Comparison of ENCODE assay signal across 30 mouse cellular contexts in genomic region chr17:34635671-34636070, GRCm38 (mm10). TPM values are rescaled to one million over a fixed set of nuclear protein-coding genes. Genes with fewer than 3 reads are reported as not detected.
DNase-seq lines count a peak whose midpoint lies in the region; ATAC-seq and TF ChIP-seq lines count a peak whose summit lies in the region.
"Had no signal": no experiment of that assay in that cellular context is flagged by ENCODE, and none has a peak within 500 bp of the region (broad histone marks: within the 10 kb centered on the region; RNA-seq: fewer than 3 reads in every experiment).

No protein-coding gene starts in this region.

- no peak overlapping the region for H3K4me2 ChIP-seq in intestine, embryonic 15.5 days (replicated peaks)
- H3K4me2 ChIP-seq: embryonic facial prominence, embryonic 12.5 days; embryonic facial prominence, embryonic 15.5 days; heart, embryonic 12.5 days; heart, embryonic 15.5 days; hindbrain, embryonic 14.5 days had no signal

- peaks cover 5% of the 10 kb centered on the region for H3K9me3 ChIP-seq in megakaryocyte, embryonic 14.5 days
- no peaks in the 10 kb centered on the region for H3K9me3 ChIP-seq in intestine, embryonic 15.5 days
- H3K9me3 ChIP-seq: embryonic facial prominence, embryonic 12.5 days; embryonic facial prominence, embryonic 15.5 days; heart, embryonic 12.5 days; heart, embryonic 15.5 days; hindbrain, embryonic 10.5 days had no signal

- in situ Hi-C loops in Patski (cut with MboI; ENCODE audit: low pct_unique_long_range_greater_than_20kb) = loop anchor here (25.0 kb wide), 1 partner anchor 502 kb away; the partner anchor contains the start of genes Apom, Bag6 and D17H6S53E

- POLR2A ChIA-PET in Patski (lab: Charles Lee) = interaction anchor here (0.6 kb wide), 2 partner anchors 42 to 279 kb away, joined by 3 read pairs; no protein-coding TSS in a partner anchor

- no peaks in the 10 kb centered on the region for H3K36me3 ChIP-seq in megakaryocyte, embryonic 14.5 days (replicated peaks; ENCODE audit: low read length)
- no peaks in the 10 kb centered on the region for H3K36me3 ChIP-seq in intestine, embryonic 15.5 days
- H3K36me3 ChIP-seq: embryonic facial prominence, embryonic 12.5 days; embryonic facial prominence, embryonic 15.5 days; heart, embryonic 12.5 days; heart, embryonic 15.5 days; hindbrain, embryonic 10.5 days had no signal

- H3K27me3 ChIP-seq in megakaryocyte, embryonic 14.5 days (replicated peaks) = peaks cover 39% of the 10 kb centered on the region
- no peaks in the 10 kb centered on the region for H3K27me3 ChIP-seq in Patski
- peaks cover 16% of the 10 kb centered on the region for H3K27me3 ChIP-seq in intestine, embryonic 15.5 days (replicated peaks)

- no peak overlapping the region for H3K9ac ChIP-seq in intestine, embryonic 15.5 days
- H3K9ac ChIP-seq: embryonic facial prominence, embryonic 12.5 days; embryonic facial prominence, embryonic 15.5 days; forebrain, postnatal 0 days; heart, embryonic 12.5 days; heart, embryonic 15.5 days; hindbrain, embryonic 14.5 days had no signal

- H3K4me3 ChIP-seq in megakaryocyte, embryonic 14.5 days (replicated peaks) = peak overlapping the region; percentile 76
- no peak overlapping the region for H3K4me3 ChIP-seq in intestine, embryonic 15.5 days (replicated peaks)
- H3K4me3 ChIP-seq: embryonic facial prominence, embryonic 12.5 days; embryonic facial prominence, embryonic 15.5 days; gastrocnemius, adult 2 months; heart, embryonic 12.5 days; heart, embryonic 15.5 days; hindbrain, embryonic 10.5 days had no signal

- TF ChIP-seq CTCF in Patski (IDR thresholded peaks at IDR 0.05) = no peak

- DNase-seq in adrenal gland, postnatal 14 days = peak; percentile 29
- DNase-seq in adrenal gland, adult 8-10 months = no peak
- DNase-seq in Patski (ENCODE audit: low read depth, low spot score) = no peak
- DNase-seq in thymus, postnatal 14 days = no peak
- no peak for DNase-seq in thymus, postnatal 0 days (ENCODE audit: low spot score)
- DNase-seq: adrenal gland, adult 2 months; adrenal gland, postnatal 36 days; cerebellum, adult 9-11 months; forebrain, postnatal 0 days; gastrocnemius, adult 2 months; gastrocnemius, postnatal 14 days; heart, adult 18-20 months; heart, postnatal 10 days; heart, postnatal 36 days; kidney, adult 11 months had no signal

- CTCF ChIA-PET in Patski (lab: Charles Lee) = interaction anchor here (1.1 to 1.5 kb wide), 2 partner anchors 9 to 16 kb away, joined by 4 to 5 read pairs; partner anchors contain the start of gene Fkbpl

- peaks cover 71% of the 10 kb centered on the region for H3K4me1 ChIP-seq in megakaryocyte, embryonic 14.5 days
- H3K4me1 ChIP-seq in intestine, embryonic 15.5 days (replicated peaks) = peaks cover 16% of the 10 kb centered on the region

- no peak for ATAC-seq in megakaryocyte, adult 5-6 weeks (ENCODE audit: poor library complexity, severe bottlenecking)
- peak; percentile 57 for ATAC-seq in Patski
- no peak for ATAC-seq in intestine, embryonic 15.5 days
- ATAC-seq: CD4-positive, CD25-positive, alpha-beta regulatory T cell, adult 4 months; forebrain, embryonic 14.5 days; forebrain, postnatal 0 days; hindbrain, postnatal 0 days; inflammation-experienced regulatory T-cells, adult 6 months had no signal

- H3K27ac ChIP-seq in intestine, embryonic 15.5 days = no peak overlapping the region
- H3K27ac ChIP-seq: embryonic facial prominence, embryonic 12.5 days; embryonic facial prominence, embryonic 15.5 days; gastrocnemius, adult 2 months; heart, embryonic 15.5 days; hindbrain, embryonic 10.5 days; hindbrain, embryonic 14.5 days; hindbrain, postnatal 0 days had no signal

- WGBS in intestine, embryonic 15.5 days = 72% methylated on average over 2 of the region's 2 CpGs

RNA-seq across cellular contexts. Expression of gene Prrt1, which starts 6.3 kb away (rescaled TPM):
- total RNA-seq in adrenal gland, postnatal 14 days (2021) = 8.7 and 12.4 TPM in 2 replicates
- total RNA-seq in adrenal gland, adult 8-10 months (2022) = 10 to 100 TPM in 3 of 4 experiments, 1 to 10 TPM in 1; 7.0 to 36.3 (median 20.6) TPM
- polyA plus RNA-seq in megakaryocyte, embryonic 14.5 days (2012; ENCODE audit: insufficient read depth, low replicate concordance) = not detected in 2 replicates
- 0.22 and 0.73 TPM in 2 replicates for total RNA-seq in megakaryocyte, adult 5-6 weeks (2015)
- 0.22 TPM in 1 of 2 replicates, not detected in the other for total RNA-seq in megakaryocyte, adult 5-6 weeks (2017)
- polyA plus RNA-seq in Patski (2021) = 6.7 TPM
- polyA plus RNA-seq in thymus, postnatal 0 days (2015; fragmentation: Nextera tagmentation; extraction: Ambion mirVana) = 37.4 and 39.4 TPM in 2 replicates
- 0.40 and 0.49 TPM in 2 replicates for polyA plus RNA-seq in intestine, embryonic 15.5 days (2015; fragmentation: Nextera tagmentation; extraction: Ambion mirVana)
- total RNA-seq: common myeloid progenitor, adult 5-6 weeks had no signal
- polyA plus RNA-seq: C2C12; heart, embryonic 12.5 days had no signal

RNA-seq across cellular contexts. Expression of gene Ppt2, which starts 7.4 kb away (rescaled TPM):
- total RNA-seq in adrenal gland, postnatal 14 days (2021) = 49.7 and 50.0 TPM in 2 replicates
- 10 to 100 TPM; 59.2 to 70.5 (median 64.3) TPM for total RNA-seq in adrenal gland, adult 8-10 months (2022)
- 40.9 and 74.9 TPM in 2 replicates for polyA plus RNA-seq in megakaryocyte, embryonic 14.5 days (2012; ENCODE audit: insufficient read depth, low replicate concordance)
- total RNA-seq in megakaryocyte, adult 5-6 weeks (2015) = 37.0 and 41.4 TPM in 2 replicates
- total RNA-seq in megakaryocyte, adult 5-6 weeks (2017) = 25.6 and 26.8 TPM in 2 replicates
- 108 TPM for polyA plus RNA-seq in Patski (2021)
- polyA plus RNA-seq in thymus, postnatal 0 days (2015; fragmentation: Nextera tagmentation; extraction: Ambion mirVana) = 38.4 and 45.5 TPM in 2 replicates
- 27.8 and 29.6 TPM in 2 replicates for polyA plus RNA-seq in intestine, embryonic 15.5 days (2015; fragmentation: Nextera tagmentation; extraction: Ambion mirVana)

RNA-seq across cellular contexts. Expression of gene Fkbpl, which starts 8.9 kb away (rescaled TPM):
- total RNA-seq in adrenal gland, postnatal 14 days (2021) = 11.5 and 12.5 TPM in 2 replicates
- 10 to 100 TPM; 13.0 to 15.5 (median 15.1) TPM for total RNA-seq in adrenal gland, adult 8-10 months (2022)
- 6.1 and 22.5 TPM in 2 replicates for polyA plus RNA-seq in megakaryocyte, embryonic 14.5 days (2012; ENCODE audit: insufficient read depth, low replicate concordance)
- 4.0 and 4.2 TPM in 2 replicates for total RNA-seq in megakaryocyte, adult 5-6 weeks (2015)
- 40.5 and 41.6 TPM in 2 replicates for total RNA-seq in megakaryocyte, adult 5-6 weeks (2017)
- polyA plus RNA-seq in Patski (2021) = 22.5 TPM
- polyA plus RNA-seq in thymus, postnatal 0 days (2015; fragmentation: Nextera tagmentation; extraction: Ambion mirVana) = 12.5 TPM in 2 replicates
- 12.1 and 13.7 TPM in 2 replicates for polyA plus RNA-seq in intestine, embryonic 15.5 days (2015; fragmentation: Nextera tagmentation; extraction: Ambion mirVana)

RNA-seq across cellular contexts. Expression of gene Atf6b, which starts 11.3 kb away (rescaled TPM):
- total RNA-seq in adrenal gland, postnatal 14 days (2021) = 43.5 and 52.1 TPM in 2 replicates
- 10 to 100 TPM; 47.1 to 56.6 (median 51.1) TPM for total RNA-seq in adrenal gland, adult 8-10 months (2022)
- polyA plus RNA-seq in megakaryocyte, embryonic 14.5 days (2012; ENCODE audit: insufficient read depth, low replicate concordance) = 192 and 427 TPM in 2 replicates
- 31.9 and 32.4 TPM in 2 replicates for total RNA-seq in megakaryocyte, adult 5-6 weeks (2015)
- total RNA-seq in megakaryocyte, adult 5-6 weeks (2017) = 25.4 and 32.2 TPM in 2 replicates
- 88.4 TPM for polyA plus RNA-seq in Patski (2021)
- 56.6 and 60.8 TPM in 2 replicates for polyA plus RNA-seq in thymus, postnatal 0 days (2015; fragmentation: Nextera tagmentation; extraction: Ambion mirVana)
- polyA plus RNA-seq in intestine, embryonic 15.5 days (2015; fragmentation: Nextera tagmentation; extraction: Ambion mirVana) = 67.5 and 68.2 TPM in 2 replicates

RNA-seq across cellular contexts. Expression of gene Egfl8, which starts 19.9 kb away (rescaled TPM):
- 4.3 and 4.7 TPM in 2 replicates for total RNA-seq in adrenal gland, postnatal 14 days (2021)
- total RNA-seq in adrenal gland, adult 8-10 months (2022) = 1 to 10 TPM; 1.7 to 3.5 (median 1.9) TPM
- polyA plus RNA-seq in megakaryocyte, embryonic 14.5 days (2012; ENCODE audit: insufficient read depth, low replicate concordance) = 1.9 TPM in 1 of 2 replicates, not detected in the other
- 0.82 and 0.91 TPM in 2 replicates for total RNA-seq in megakaryocyte, adult 5-6 weeks (2015)
- total RNA-seq in megakaryocyte, adult 5-6 weeks (2017) = 0.57 and 5.0 TPM in 2 replicates
- 2.5 TPM for polyA plus RNA-seq in Patski (2021)
- polyA plus RNA-seq in thymus, postnatal 0 days (2015; fragmentation: Nextera tagmentation; extraction: Ambion mirVana) = 3.1 and 3.3 TPM in 2 replicates
- 3.0 and 3.4 TPM in 2 replicates for polyA plus RNA-seq in intestine, embryonic 15.5 days (2015; fragmentation: Nextera tagmentation; extraction: Ambion mirVana)
